Mouse (Mus musculus) hematopoietic multipotent progenitor cell, adult 10-12 weeks (in vitro differentiated cells): ENCODE data around the gene Cfap20. TPM values are rescaled to one million over a fixed set of nuclear protein-coding genes. Genes with fewer than 3 reads are reported as not detected.

Source experiments
- polyA plus RNA-seq: library from polyadenylated mRNA; stranded (reverse); fragments of >175 nt; gene quantifications from 2 replicates; pipeline ENCODE4 v1.2.3, GENCODE M21; 2012; ENCODE audit warnings: low replicate concordance

Gene Cfap20
- 13.2 and 31.0 TPM in 2 replicates for polyA plus RNA-seq

GRCm38 (mm10) chr8:95434686-95435439, at the start of gene Cfap20:
TSS of gene Cfap20 (minus strand) at chr8:95434869.

Other genes starting within 250 kb of the Cfap20 start
- gene Kifc3, start 232.1 kb downstream of the Cfap20 start, polyA plus RNA-seq, result 9.8 and 16.0 TPM in 2 replicates
- gene Cngb1, start 128.3 kb downstream of the Cfap20 start, polyA plus RNA-seq, result 0.23 and 0.76 TPM in 2 replicates
- gene Tepp, start 124.3 kb downstream of the Cfap20 start, polyA plus RNA-seq, result not detected in 2 replicates
- 13.0 and 17.8 TPM in 2 replicates for gene Zfp319, start 102.9 kb downstream of the Cfap20 start, polyA plus RNA-seq
- 20.3 and 25.0 TPM in 2 replicates for gene Usb1, start 102.6 kb downstream of the Cfap20 start, polyA plus RNA-seq
- 0.40 and 0.63 TPM in 2 replicates for gene Mmp15, start 82.6 kb downstream of the Cfap20 start, polyA plus RNA-seq
- 7.8 and 25.5 TPM in 2 replicates for gene Csnk2a2, start 55.2 kb upstream of the Cfap20 start, polyA plus RNA-seq
- gene Ccdc113, start 99.2 kb upstream of the Cfap20 start, polyA plus RNA-seq, result not detected in 2 replicates
- not detected in 2 replicates for gene Prss54, start 141.5 kb upstream of the Cfap20 start, polyA plus RNA-seq
- 4.1 and 10.8 TPM in 2 replicates for gene Gins3, start 198.6 kb upstream of the Cfap20 start, polyA plus RNA-seq
- gene Ndrg4, start 242.1 kb upstream of the Cfap20 start, polyA plus RNA-seq, result 0.18 and 0.61 TPM in 2 replicates